Mouse (Mus musculus) heart, embryonic 11.5 days (tissue): Measurements from ENCODE around the gene Pcmt1. TPM values are rescaled to one million over a fixed set of nuclear protein-coding genes. Genes with fewer than 3 reads are reported as not detected.
A peak's percentile ranks its signal among the peaks of the same experiment; 100 is the strongest.

Source experiments
- ATAC-seq: fragments of 200-750 bp; cut with Nextera tagmentation; replicated peaks from 2 replicates; pipeline ENCODE4 v1.8.0; 2017; ENCODE audit warnings: moderate library complexity; ENCODE audit not compliant: insufficient number of reproducible peaks, low FRiP score, low TSS enrichment
- H3K27ac ChIP-seq: fragments of 300-500 bp; sonication (generic); 2 replicates; pipeline ENCODE4 v1.5.1; 2014; ENCODE audit warnings: mild to moderate bottlenecking, low read depth, low read length
- H3K27me3 ChIP-seq: fragments of 300-500 bp; sonication (generic); 2 replicates; pipeline ENCODE4 v1.6.1; 2014; ENCODE audit warnings: mild to moderate bottlenecking, low read length, mixed read lengths; ENCODE audit not compliant: control insufficient read depth, insufficient read depth
- H3K36me3 ChIP-seq: fragments of 300-500 bp; sonication (generic); 2 replicates; pipeline ENCODE4 v1.6.1; 2014; ENCODE audit warnings: mild to moderate bottlenecking, low read length, moderate library complexity, mixed read lengths; ENCODE audit not compliant: control insufficient read depth, insufficient read depth
- H3K4me1 ChIP-seq: fragments of 300-500 bp; sonication (generic); 2 replicates; pipeline ENCODE4 v1.6.1; 2014; ENCODE audit warnings: low read length; ENCODE audit not compliant: control insufficient read depth, insufficient read depth
- H3K4me2 ChIP-seq: fragments of 300-500 bp; sonication (generic); 2 replicates; pipeline ENCODE4 v1.6.1; 2014; ENCODE audit warnings: mild to moderate bottlenecking, moderate library complexity
- H3K4me3 ChIP-seq: fragments of 300-500 bp; sonication (generic); 2 replicates; pipeline ENCODE4 v1.5.1; 2014; ENCODE audit warnings: low read depth, low read length
- H3K9ac ChIP-seq: fragments of 300-500 bp; sonication (generic); 2 replicates; pipeline ENCODE4 v1.6.1; 2014; ENCODE audit warnings: mild to moderate bottlenecking, low read depth, low read length, moderate library complexity
- H3K9me3 ChIP-seq: fragments of 300-500 bp; sonication (generic); replicated peaks from 2 replicates; pipeline ENCODE4 v1.6.1; 2016; ENCODE audit warnings: low read length; ENCODE audit not compliant: control insufficient read depth
- WGBS: fragments of 180-500 bp; shearing (Covaris S2); extraction: QIAGEN DNeasy Blood & Tissue Kit; methylation state at CpG from one replicate; pipeline ENCODE4 v1.1.7; 2014; ENCODE audit not compliant: insufficient replicate concordance; 5-methylcytosine and 5-hydroxymethylcytosine counted together
- polyA plus RNA-seq: library from polyadenylated mRNA; unstranded; fragments of >200 nt; fragmentation: Nextera tagmentation; extraction: Ambion mirVana; gene quantifications from 2 replicates; pipeline ENCODE4 v1.2.1, GENCODE M21; 2014

Pcmt1 gene
- polyA plus RNA-seq, 1 experiment from 2014 or later, result 135 TPM

- no peak overlapping the region for H3K27ac ChIP-seq
- no peaks in the 10 kb centered on the region for H3K36me3 ChIP-seq
- no peak overlapping the region for H3K9ac ChIP-seq
- 7% methylated on average over 8 of the region's 8 CpGs for WGBS
- no peaks in the 10 kb centered on the region for H3K9me3 ChIP-seq
- peaks cover 7% of the 10 kb centered on the region; the same call in 1 of the 2 replicates for H3K4me1 ChIP-seq
- peaks cover 11% of the 10 kb centered on the region for H3K27me3 ChIP-seq
- H3K4me3 ChIP-seq, result peak overlapping the region; percentile 77
- H3K4me2 ChIP-seq, result peak overlapping the region; percentile 100
- no peak for ATAC-seq
Measured at GRCm38 (mm10) chr10:7590792-7591191, 90.1 kb downstream of the Pcmt1 start.

- peak; percentile 19; the same call in 1 of the 2 replicates for ATAC-seq
- H3K4me2 ChIP-seq, result peak overlapping the region; percentile 100
- under 1% methylated on average over 54 of the region's 54 CpGs for WGBS
Measured at GRCm38 (mm10) chr10:7590234-7590689, 90.7 kb downstream of the Pcmt1 start.

GRCm38 (mm10) chr10:7589592-7590233 is 91.2 kb downstream of the Pcmt1 start, which contains the start of gene Lrp11:
Gene Lrp11, plus strand, starts transcription at chr10:7589800.
- Histone ChIP-seq H3K4me3 (peak within 1 kb of the TSS; percentile 77), H3K27me3 (peaks cover 11% of the 10 kb centered on the region), H3K4me1 (peaks cover 7% of the 10 kb centered on the region; the same call in 1 of the 2 replicates), H3K27ac (no peak within 1 kb of the TSS), H3K9ac (peak within 1 kb of the TSS; percentile 67), H3K9me3 (no peaks in the 10 kb centered on the region), H3K4me2 (peak within 1 kb of the TSS; percentile 100), H3K36me3 (no peaks in the 10 kb centered on the region)
- ATAC-seq, result peak; percentile 91
- under 1% methylated on average over 65 of the region's 76 CpGs for WGBS

More at GRCm38 (mm10) chr10:7590234-7590689, 90.7 kb downstream of the Pcmt1 start:
- peaks cover 7% of the 10 kb centered on the region; the same call in 1 of the 2 replicates for H3K4me1 ChIP-seq
- H3K9ac ChIP-seq, result peak overlapping the region; percentile 56; the same call in 1 of the 2 replicates
- H3K4me3 ChIP-seq, result peak overlapping the region; percentile 77
- H3K36me3 ChIP-seq, result no peaks in the 10 kb centered on the region
- peaks cover 11% of the 10 kb centered on the region for H3K27me3 ChIP-seq
- no peak overlapping the region for H3K27ac ChIP-seq
- H3K9me3 ChIP-seq, result no peaks in the 10 kb centered on the region

GRCm38 (mm10) chr10:7586771-7587170 is 94.2 kb downstream of the Pcmt1 start:
- no peak overlapping the region for H3K9ac ChIP-seq

GRCm38 (mm10) chr10:7582891-7583557 is 97.9 kb downstream of the Pcmt1 start:
- Histone ChIP-seq H3K36me3 (no peaks in the 10 kb centered on the region), H3K4me3 (no peak overlapping the region), H3K27me3 (no peaks in the 10 kb centered on the region), H3K4me2 (no peak overlapping the region), H3K27ac (no peak overlapping the region), H3K9ac (no peak overlapping the region), H3K9me3 (no peaks in the 10 kb centered on the region), H3K4me1 (no peaks in the 10 kb centered on the region)
- no peak for ATAC-seq
- WGBS, result 36% methylated on average over 7 of the region's 7 CpGs

More at GRCm38 (mm10) chr10:7586771-7587170, 94.2 kb downstream of the Pcmt1 start:
- Histone ChIP-seq H3K4me1 (peaks cover 7% of the 10 kb centered on the region; the same call in 1 of the 2 replicates), H3K36me3 (no peaks in the 10 kb centered on the region), H3K27me3 (peaks cover 11% of the 10 kb centered on the region), H3K9me3 (no peaks in the 10 kb centered on the region), H3K4me3 (no peak overlapping the region), H3K4me2 (no peak overlapping the region), H3K27ac (no peak overlapping the region)
- WGBS, result 61% methylated on average over 2 of the region's 2 CpGs
- no peak for ATAC-seq

GRCm38 (mm10) chr10:7582157-7582890 is 98.6 kb downstream of the Pcmt1 start:
- no peak overlapping the region for H3K4me3 ChIP-seq
- no peaks in the 10 kb centered on the region for H3K4me1 ChIP-seq
- no peaks in the 10 kb centered on the region for H3K36me3 ChIP-seq
- H3K27me3 ChIP-seq, result no peaks in the 10 kb centered on the region
- 29% methylated on average over 11 of the region's 11 CpGs for WGBS
- H3K4me2 ChIP-seq, result no peak overlapping the region
- ATAC-seq, result no peak
- H3K27ac ChIP-seq, result no peak overlapping the region
- H3K9ac ChIP-seq, result no peak overlapping the region
- no peaks in the 10 kb centered on the region for H3K9me3 ChIP-seq

- ATAC-seq, result no peak
- no peak overlapping the region for H3K9ac ChIP-seq
- no peak overlapping the region for H3K4me3 ChIP-seq
- 83% methylated on average over 2 of the region's 2 CpGs for WGBS
- H3K27ac ChIP-seq, result no peak overlapping the region
- H3K36me3 ChIP-seq, result no peaks in the 10 kb centered on the region
- no peak overlapping the region for H3K4me2 ChIP-seq
- no peaks in the 10 kb centered on the region for H3K27me3 ChIP-seq
- no peaks in the 10 kb centered on the region for H3K4me1 ChIP-seq
- no peaks in the 10 kb centered on the region for H3K9me3 ChIP-seq
Measured at GRCm38 (mm10) chr10:7581401-7581800, 99.5 kb downstream of the Pcmt1 start.
